Comparison of ENCODE assay signal across 9 mouse cellular contexts in the genomic region with DNA sequence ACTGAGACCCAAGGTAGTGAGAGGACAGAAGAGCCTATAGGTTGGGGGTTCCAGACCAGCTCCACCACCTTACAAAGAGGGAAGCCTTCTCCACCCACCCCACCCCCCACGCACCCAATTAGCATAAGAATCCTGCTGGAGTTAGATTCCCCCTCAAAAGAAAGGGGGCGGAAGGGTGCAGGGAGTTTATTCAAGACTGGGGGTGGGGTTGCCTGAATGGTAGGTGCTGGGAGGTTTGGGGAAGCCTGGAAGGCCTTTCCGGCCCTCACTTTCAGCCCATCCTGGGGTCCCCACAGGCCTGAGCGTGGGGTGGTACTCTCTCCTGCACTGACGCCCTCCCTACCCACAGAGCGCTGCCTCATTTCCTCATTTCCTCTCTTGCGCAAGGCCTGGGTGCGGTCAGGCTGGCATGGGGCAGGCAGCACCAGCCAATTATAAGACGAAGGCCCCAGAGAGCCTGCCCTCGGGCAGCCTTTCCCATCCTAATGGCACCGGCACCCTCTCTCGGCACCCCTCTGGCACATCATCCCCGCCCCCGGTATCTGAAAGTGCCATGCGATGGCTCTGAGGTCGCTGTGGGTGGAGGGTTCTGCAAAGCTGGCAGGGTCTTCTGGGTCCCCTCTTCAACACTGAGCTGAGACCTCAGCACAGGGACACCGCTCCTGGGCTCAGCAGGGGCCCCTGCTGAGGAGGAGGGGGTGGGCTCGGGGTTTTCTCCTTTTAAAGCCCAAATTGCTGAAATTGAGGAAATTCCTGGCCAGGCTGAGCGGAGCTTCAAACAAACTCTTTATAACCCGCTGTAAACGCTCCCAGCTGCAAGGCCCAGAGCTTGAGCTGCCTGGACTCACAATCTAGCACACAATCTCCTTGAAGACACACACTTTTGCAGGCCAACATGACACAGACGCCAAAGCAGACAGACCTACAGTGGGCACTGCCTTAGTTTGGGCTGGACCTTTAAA. TPM values are rescaled to one million over a fixed set of nuclear protein-coding genes. Genes with fewer than 3 reads are reported as not detected.
A peak's percentile ranks its signal among the peaks of the same experiment; 100 is the strongest.
DNase-seq lines count a peak whose midpoint lies in the region; ATAC-seq and TF ChIP-seq lines count a peak whose summit lies in the region.
"Had no signal": no experiment of that assay in that cellular context is flagged by ENCODE, and none has a peak within 500 bp of the region (broad histone marks: within the 10 kb centered on the region; RNA-seq: fewer than 3 reads in every experiment).

No protein-coding gene starts in this region.

- intact Hi-C loops in gastrocnemius, postnatal 14 days (cut with DNase I; ENCODE audit: low total_unique reads): loop anchor here (5.0 kb wide), 1 partner anchor 74 kb away; no protein-coding TSS in a partner anchor

- peak overlapping the region; percentile 97 for H3K4me2 ChIP-seq in intestine, postnatal 0 days (replicated peaks; ENCODE audit: low read depth)
- peak overlapping the region; percentile 87 for H3K4me2 ChIP-seq in lung, embryonic 15.5 days

- H3K36me3 ChIP-seq in ES-Bruce4 (ENCODE audit: control insufficient read depth, insufficient read depth, low read length, poor library complexity, severe bottlenecking): peaks cover 3% of the 10 kb centered on the region; the same call in 1 of the 2 replicates
- peaks cover 6% of the 10 kb centered on the region; the same call in 1 of the 2 replicates for H3K36me3 ChIP-seq in intestine, postnatal 0 days (ENCODE audit: control insufficient read depth, insufficient read depth)
- H3K36me3 ChIP-seq in lung, embryonic 15.5 days: peaks cover 11% of the 10 kb centered on the region

- 19% methylated on average over 22 of the region's 22 CpGs for WGBS in intestine, postnatal 0 days
- 16% methylated on average over 22 of the region's 22 CpGs for WGBS in lung, embryonic 15.5 days

- peaks cover 6% of the 10 kb centered on the region for H3K4me1 ChIP-seq in ES-Bruce4 (ENCODE audit: control insufficient read depth, insufficient read depth, low read length)
- H3K4me1 ChIP-seq in intestine, postnatal 0 days (replicated peaks; ENCODE audit: control insufficient read depth, insufficient read depth, low read length): peaks cover 8% of the 10 kb centered on the region
- peaks cover 50% of the 10 kb centered on the region for H3K4me1 ChIP-seq in lung, embryonic 15.5 days

- ATAC-seq in intestine, postnatal 0 days: peak; percentile 26
- no peak for ATAC-seq in lung, embryonic 15.5 days (ENCODE audit: borderline replicate concordance, extremely low read depth, low FRiP score, low TSS enrichment)

- peak overlapping the region; percentile 67 for H3K9ac ChIP-seq in ES-Bruce4 (ENCODE audit: low read depth, poor library complexity, severe bottlenecking)
- peak overlapping the region; percentile 37; the same call in 1 of the 2 replicates for H3K9ac ChIP-seq in intestine, postnatal 0 days (ENCODE audit: low read depth, low read length)
- peak overlapping the region; percentile 58 for H3K9ac ChIP-seq in lung, embryonic 15.5 days

- TF ChIP-seq POLR2A in ES-Bruce4 (IDR thresholded peaks at IDR 0.05; ENCODE audit: insufficient read depth, low read length): no peak

- H3K9me3 ChIP-seq in ES-Bruce4 (replicated peaks; ENCODE audit: control insufficient read depth, insufficient read depth, low read length, poor library complexity, severe bottlenecking): no peaks in the 10 kb centered on the region
- no peaks in the 10 kb centered on the region for H3K9me3 ChIP-seq in intestine, postnatal 0 days (ENCODE audit: control insufficient read depth)
- H3K9me3 ChIP-seq in lung, embryonic 15.5 days: no peaks in the 10 kb centered on the region

- H3K27ac ChIP-seq in ES-Bruce4 (ENCODE audit: insufficient read depth, low read length): peak overlapping the region; percentile 94
- peak overlapping the region; percentile 35; the same call in 1 of the 2 replicates for H3K27ac ChIP-seq in intestine, postnatal 0 days (ENCODE audit: low read depth, low read length)
- peak overlapping the region; percentile 100 for H3K27ac ChIP-seq in lung, embryonic 15.5 days

- peak; percentile 95 for TF ChIP-seq EP300 in ES-Bruce4 (IDR thresholded peaks at IDR 0.05; ENCODE audit: insufficient read depth, low read depth, low read length)

- H3K27me3 ChIP-seq in ES-Bruce4 (ENCODE audit: control insufficient read depth, insufficient read depth, low read length, poor library complexity, severe bottlenecking): no peaks in the 10 kb centered on the region
- no peaks in the 10 kb centered on the region for H3K27me3 ChIP-seq in intestine, postnatal 0 days (replicated peaks; ENCODE audit: control insufficient read depth, insufficient read depth, low read length)
- no peaks in the 10 kb centered on the region for H3K27me3 ChIP-seq in lung, embryonic 15.5 days

- TF ChIP-seq CTCF in ES-Bruce4 (IDR thresholded peaks at IDR 0.05; ENCODE audit: low read depth, low read length): no peak
- no peak for TF ChIP-seq CTCF in intestine, postnatal 0 days (IDR thresholded peaks at IDR 0.05; ENCODE audit: low read depth)

- H3K4me3 ChIP-seq in ES-Bruce4 (ENCODE audit: low read depth, low read length): peak overlapping the region; percentile 71
- peak overlapping the region; percentile 75 for H3K4me3 ChIP-seq in intestine, postnatal 0 days (ENCODE audit: low read depth, low read length)
- H3K4me3 ChIP-seq in lung, embryonic 15.5 days: peak overlapping the region; percentile 56

- peak; percentile 51 to 69 for DNase-seq in adrenal gland, adult 18-20 months (ENCODE audit: low spot score in 2 of 2)
- DNase-seq in gastrocnemius, postnatal 14 days: peak; percentile 49
- DNase-seq in skeletal muscle tissue, adult 2 months (ENCODE audit: low read depth, low spot score): peak; percentile 65
- DNase-seq in layer of hippocampus, adult 9-10 months (ENCODE audit: low spot score): no peak
- no peak for DNase-seq in frontal cortex, adult 2 months (ENCODE audit: extremely low spot score in 1 of 2, low spot score in 1 of 2)

RNA-seq across cellular contexts. Expression of gene Itgb7, which starts 11.8 kb away (rescaled TPM):
- polyA plus RNA-seq in ES-Bruce4 (2011; ENCODE audit: insufficient read depth, insufficient read length, low read depth, missing spikeins): 3.1 and 9.7 TPM in 2 replicates
- 1 to 10 TPM; 4.1 to 7.4 TPM for total RNA-seq in adrenal gland, adult 18-20 months (2021)
- 1 to 10 TPM; 1.0 to 1.1 TPM for total RNA-seq in gastrocnemius, postnatal 14 days (2021)
- polyA plus RNA-seq in intestine, postnatal 0 days (2015; fragmentation: Nextera tagmentation; extraction: Ambion mirVana): 2.6 and 2.9 TPM in 2 replicates
- 2.0 and 3.2 TPM in 2 replicates for polyA plus RNA-seq in lung, embryonic 15.5 days (2015; fragmentation: Nextera tagmentation; extraction: Ambion mirVana)
- 0.74 and 0.84 TPM in 2 replicates for polyA plus RNA-seq in frontal cortex, adult 2 months (2012; rRNA removed)

RNA-seq across cellular contexts. Expression of gene Rarg, which starts 13.8 kb away (rescaled TPM):
- 38.6 and 42.7 TPM in 2 replicates for polyA plus RNA-seq in ES-Bruce4 (2011; ENCODE audit: insufficient read depth, insufficient read length, low read depth, missing spikeins)
- total RNA-seq in adrenal gland, adult 18-20 months (2021): 10 to 100 TPM; 21.7 to 27.2 TPM
- 10 to 100 TPM; 12.9 to 13.2 TPM for total RNA-seq in gastrocnemius, postnatal 14 days (2021)
- polyA plus RNA-seq in intestine, postnatal 0 days (2015; fragmentation: Nextera tagmentation; extraction: Ambion mirVana): 5.9 and 7.3 TPM in 2 replicates
- 43.7 and 43.8 TPM in 2 replicates for polyA plus RNA-seq in lung, embryonic 15.5 days (2015; fragmentation: Nextera tagmentation; extraction: Ambion mirVana)
- polyA plus RNA-seq in frontal cortex, adult 2 months (2012; rRNA removed): 10.5 and 11.2 TPM in 2 replicates

RNA-seq across cellular contexts. Expression of gene Gm9918, which starts 26.9 kb away (rescaled TPM):
- polyA plus RNA-seq in ES-Bruce4 (2011; ENCODE audit: insufficient read depth, insufficient read length, low read depth, missing spikeins): 0.81 and 1.1 TPM in 2 replicates
- under 1 TPM in 1 of 2 experiments, not detected in 1; 0.13 TPM for total RNA-seq in adrenal gland, adult 18-20 months (2021)
- total RNA-seq in gastrocnemius, postnatal 14 days (2021): not detected
- polyA plus RNA-seq in intestine, postnatal 0 days (2015; fragmentation: Nextera tagmentation; extraction: Ambion mirVana): 0.07 TPM in 1 of 2 replicates, not detected in the other
- 0.53 and 0.57 TPM in 2 replicates for polyA plus RNA-seq in lung, embryonic 15.5 days (2015; fragmentation: Nextera tagmentation; extraction: Ambion mirVana)
- polyA plus RNA-seq in frontal cortex, adult 2 months (2012; rRNA removed): 0.08 and 0.15 TPM in 2 replicates
- total RNA-seq: left cerebral cortex, postnatal 10 days had no signal

RNA-seq across cellular contexts. Expression of gene Mfsd5, which starts 35.7 kb away (rescaled TPM):
- 23.2 and 28.0 TPM in 2 replicates for polyA plus RNA-seq in ES-Bruce4 (2011; ENCODE audit: insufficient read depth, insufficient read length, low read depth, missing spikeins)
- 10 to 100 TPM; 32.6 to 35.2 TPM for total RNA-seq in adrenal gland, adult 18-20 months (2021)
- total RNA-seq in gastrocnemius, postnatal 14 days (2021): 10 to 100 TPM; 14.5 to 14.9 TPM
- 80.4 and 81.1 TPM in 2 replicates for polyA plus RNA-seq in intestine, postnatal 0 days (2015; fragmentation: Nextera tagmentation; extraction: Ambion mirVana)
- polyA plus RNA-seq in lung, embryonic 15.5 days (2015; fragmentation: Nextera tagmentation; extraction: Ambion mirVana): 63.8 and 65.3 TPM in 2 replicates
- 46.2 and 48.9 TPM in 2 replicates for polyA plus RNA-seq in frontal cortex, adult 2 months (2012; rRNA removed)

RNA-seq across cellular contexts. Expression of gene Csad, which starts 39.0 kb away (rescaled TPM):
- polyA plus RNA-seq in ES-Bruce4 (2011; ENCODE audit: insufficient read depth, insufficient read length, low read depth, missing spikeins): 17.8 and 19.3 TPM in 2 replicates
- 100 to 1,000 TPM in 1 of 2 experiments, 10 to 100 TPM in 1; 81.7 to 106 TPM for total RNA-seq in adrenal gland, adult 18-20 months (2021)
- total RNA-seq in gastrocnemius, postnatal 14 days (2021): 10 to 100 TPM; 14.1 to 15.6 TPM
- polyA plus RNA-seq in intestine, postnatal 0 days (2015; fragmentation: Nextera tagmentation; extraction: Ambion mirVana): 22.8 and 26.8 TPM in 2 replicates
- 74.1 and 78.1 TPM in 2 replicates for polyA plus RNA-seq in lung, embryonic 15.5 days (2015; fragmentation: Nextera tagmentation; extraction: Ambion mirVana)
- 32.9 and 42.0 TPM in 2 replicates for polyA plus RNA-seq in frontal cortex, adult 2 months (2012; rRNA removed)

Comparison
In these comparisons a context has a peak if more than half of its experiments do, and no peak if none do; other contexts are left out.
1. H3K27ac ChIP-seq: peak in every context shown above with its lines; median percentile 100 in lung, embryonic 15.5 days; 94 in ES-Bruce4; 35 in intestine, postnatal 0 days.
2. DNase-seq: peak in adrenal gland, adult 18-20 months (2 of 2), gastrocnemius, postnatal 14 days (single experiment) and skeletal muscle tissue, adult 2 months (single experiment); none in layer of hippocampus, adult 9-10 months (single experiment) and frontal cortex, adult 2 months (0 of 2).
3. Peak in every context shown above with its lines, with median percentiles within 50 percentile points of each other: H3K4me3 ChIP-seq and H3K9ac ChIP-seq.